Mouse (Mus musculus) kidney, adult 11 months (tissue): ENCODE results near the gene Cdc42ep5.

Experiments
- DNase-seq: peaks from one replicate; pipeline ENCODE4 v3.0.0; 2022

Gene Cdc42ep5

GRCm38 (mm10) chr7:4145552-4146190 lies 19.0 kb downstream of the Cdc42ep5 start:
- peak; percentile 54 for DNase-seq

DNA sequence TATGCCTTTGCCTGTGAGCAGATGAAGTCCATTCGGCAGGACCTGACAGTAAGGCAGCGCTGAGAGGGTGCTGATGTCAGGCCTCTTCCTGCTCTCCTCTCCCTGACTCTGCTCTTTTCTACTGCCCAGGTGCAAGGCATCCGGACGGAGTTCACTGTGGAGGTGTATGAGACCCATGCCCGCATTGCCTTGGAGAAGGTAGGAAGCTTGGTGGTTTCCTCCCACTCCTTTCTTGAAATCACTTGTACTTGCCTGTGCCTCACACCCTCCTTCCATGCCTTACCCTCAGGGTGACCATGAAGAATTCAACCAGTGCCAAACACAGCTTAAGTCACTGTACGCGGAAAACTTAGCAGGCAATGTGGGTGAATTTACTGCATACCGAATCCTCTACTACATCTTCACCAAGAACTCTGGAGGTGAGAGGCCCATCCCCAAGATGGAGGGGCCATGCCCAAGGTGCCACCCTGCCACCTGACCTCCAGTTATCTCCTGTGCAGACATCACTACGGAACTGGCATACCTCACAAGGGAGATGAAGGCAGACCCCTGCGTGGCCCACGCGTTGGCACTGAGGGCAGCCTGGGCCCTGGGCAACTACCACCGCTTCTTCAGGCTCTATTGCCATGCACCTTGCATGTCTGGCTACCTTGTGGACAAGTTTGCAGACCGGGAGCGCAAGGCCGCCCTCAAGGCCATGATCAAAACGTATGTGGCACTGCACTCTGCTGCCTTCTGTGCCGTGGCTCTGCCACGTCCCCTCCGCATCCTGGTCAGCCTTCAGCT lies 19.7 kb downstream of the Cdc42ep5 start:
- no peak for DNase-seq

DNA sequence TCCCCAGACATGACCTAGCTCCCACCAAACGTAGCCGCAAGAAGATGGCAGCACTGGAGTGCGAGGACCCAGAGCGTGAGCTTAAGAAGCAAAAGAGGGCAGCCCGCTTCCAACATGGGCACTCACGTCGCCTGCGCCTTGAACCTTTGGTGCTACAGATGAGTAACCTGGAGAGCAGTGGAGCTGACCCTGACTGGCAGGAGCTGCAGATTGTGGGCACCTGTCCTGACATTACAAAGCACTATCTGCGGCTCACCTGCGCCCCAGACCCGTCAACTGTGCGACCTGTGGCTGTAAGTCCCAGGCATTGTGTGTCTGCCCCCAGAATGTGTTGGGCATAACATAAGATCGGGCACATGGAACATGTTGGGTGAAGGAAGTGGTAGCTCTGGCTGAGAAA lies 20.6 kb downstream of the Cdc42ep5 start:
- DNase-seq = no peak

DNA sequence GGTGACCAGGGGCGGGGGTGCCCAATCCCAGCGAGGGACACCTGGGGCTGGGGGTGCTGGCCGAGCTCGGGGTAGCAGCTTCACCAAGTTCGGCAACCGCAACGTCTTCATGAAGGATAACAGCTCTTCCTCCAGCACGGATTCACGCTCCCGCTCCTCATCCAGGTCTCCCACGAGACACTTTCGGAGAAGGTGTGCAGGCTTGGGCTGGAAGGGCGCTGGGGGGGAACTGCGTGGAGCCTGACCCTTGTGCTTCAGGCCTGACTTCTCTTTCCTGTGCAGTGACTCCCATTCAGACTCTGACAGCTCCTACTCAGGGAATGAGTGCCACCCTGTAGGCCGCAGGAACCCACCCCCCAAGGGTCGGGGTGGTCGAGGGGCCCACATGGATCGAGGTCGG lies 21.2 kb downstream of the Cdc42ep5 start:
- no peak for DNase-seq

DNA sequence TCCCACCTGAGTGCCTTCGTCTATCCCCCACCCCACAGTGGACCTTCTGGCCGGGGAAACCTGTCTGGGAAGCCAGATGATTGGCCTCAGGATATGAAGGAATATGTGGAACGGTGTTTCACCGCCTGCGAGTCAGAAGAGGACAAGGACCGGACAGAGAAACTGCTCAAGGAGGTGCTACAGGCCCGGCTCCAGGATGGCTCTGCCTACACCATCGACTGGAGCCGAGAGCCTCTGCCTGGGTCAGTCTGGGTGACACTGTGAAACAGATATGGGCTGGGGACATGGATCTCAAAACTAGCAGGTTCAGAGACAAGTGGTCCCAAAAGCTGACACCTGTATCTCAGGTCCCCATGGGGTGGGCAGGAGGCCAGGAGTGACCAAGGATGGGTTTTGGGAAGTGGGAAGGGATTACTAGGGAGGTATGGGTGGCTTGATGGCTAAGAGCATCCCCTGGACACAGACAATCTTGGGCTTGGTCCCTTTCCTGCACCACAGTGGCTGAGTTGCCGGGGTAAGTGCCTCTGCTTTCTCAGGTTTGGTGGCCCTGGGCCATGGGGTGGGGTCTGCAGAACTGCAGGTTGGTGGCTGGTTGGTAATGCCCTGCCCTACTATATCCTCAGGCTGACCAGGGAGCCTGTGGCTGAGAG lies 21.7 kb downstream of the Cdc42ep5 start:
- no peak for DNase-seq

DNA sequence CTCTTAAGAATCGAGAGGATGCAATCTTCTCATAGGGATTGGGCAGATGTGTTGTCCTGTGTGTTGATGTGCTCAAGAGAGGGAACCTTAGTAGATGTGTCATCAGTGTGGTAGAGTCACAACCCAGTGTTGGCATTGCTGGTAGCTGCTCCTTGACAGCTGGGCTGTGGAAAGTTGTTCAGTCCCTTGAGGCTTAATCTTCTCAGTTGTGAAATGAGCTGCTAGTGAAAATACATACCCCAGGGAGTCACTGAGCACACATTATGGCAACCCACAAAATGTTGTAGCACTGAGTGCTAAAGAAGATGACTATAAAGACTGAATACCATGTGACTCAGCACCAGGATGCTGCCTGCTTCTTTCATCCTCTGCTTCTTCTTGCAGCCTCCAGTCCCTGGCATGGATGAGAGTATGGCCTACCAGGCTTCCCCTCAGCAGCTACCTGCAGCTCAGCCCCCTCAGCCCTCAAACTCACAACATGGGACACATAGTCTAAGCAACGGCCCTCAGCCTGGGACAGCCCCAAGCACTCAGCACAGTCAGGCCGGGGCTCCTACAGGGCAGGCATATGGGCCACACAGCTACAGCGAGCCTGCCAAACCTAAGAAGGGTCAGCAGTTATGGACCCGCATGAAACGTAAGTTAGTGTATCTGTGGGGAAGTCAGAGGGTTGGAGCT lies 22.9 kb downstream of the Cdc42ep5 start:
- no peak for DNase-seq

GRCm38 (mm10) chr7:4139391-4139790 lies 25.3 kb downstream of the Cdc42ep5 start:
- DNase-seq = no peak

GRCm38 (mm10) chr7:4138671-4139070 lies 26.0 kb downstream of the Cdc42ep5 start:
- DNase-seq = no peak

DNA sequence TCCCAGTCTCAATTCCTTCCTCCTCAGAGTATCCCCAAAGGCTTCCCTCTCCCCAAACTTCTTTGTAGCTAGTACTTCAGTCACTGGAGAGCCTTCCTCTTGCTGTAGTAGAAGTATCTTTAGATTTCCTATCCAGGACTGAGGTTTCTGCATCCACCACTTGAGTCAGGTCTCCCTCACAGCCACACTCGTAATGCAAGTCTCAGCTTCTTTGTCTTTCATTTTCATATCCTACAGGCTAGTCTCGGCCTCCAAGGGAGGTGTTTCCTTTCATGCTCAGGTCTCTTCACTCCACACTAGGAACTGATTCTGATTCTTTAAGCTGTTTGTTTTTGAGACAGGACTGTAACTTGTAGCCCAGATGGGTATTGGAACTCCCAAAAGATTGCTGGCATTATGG lies 26.5 kb downstream of the Cdc42ep5 start:
- DNase-seq = no peak

- DNase-seq = no peak
These were observed 26.9 kb downstream of the Cdc42ep5 start for GRCm38 (mm10) chr7:4137746-4138145.

GRCm38 (mm10) chr7:4136771-4137531 lies 27.7 kb downstream of the Cdc42ep5 start, which contains the start of gene Leng8:
Gene Leng8 (plus strand): TSS chr7:4137039.
- DNase-seq = peak; percentile 99

GRCm38 (mm10) chr7:4136404-4136770 lies 28.3 kb downstream of the Cdc42ep5 start:
- no peak for DNase-seq

GRCm38 (mm10) chr7:4134911-4135310 lies 29.7 kb downstream of the Cdc42ep5 start:
- DNase-seq = no peak

GRCm38 (mm10) chr7:4132998-4133397 lies 31.7 kb downstream of the Cdc42ep5 start:
- no peak for DNase-seq

GRCm38 (mm10) chr7:4132581-4132980 lies 32.1 kb downstream of the Cdc42ep5 start:
- DNase-seq = no peak

DNA sequence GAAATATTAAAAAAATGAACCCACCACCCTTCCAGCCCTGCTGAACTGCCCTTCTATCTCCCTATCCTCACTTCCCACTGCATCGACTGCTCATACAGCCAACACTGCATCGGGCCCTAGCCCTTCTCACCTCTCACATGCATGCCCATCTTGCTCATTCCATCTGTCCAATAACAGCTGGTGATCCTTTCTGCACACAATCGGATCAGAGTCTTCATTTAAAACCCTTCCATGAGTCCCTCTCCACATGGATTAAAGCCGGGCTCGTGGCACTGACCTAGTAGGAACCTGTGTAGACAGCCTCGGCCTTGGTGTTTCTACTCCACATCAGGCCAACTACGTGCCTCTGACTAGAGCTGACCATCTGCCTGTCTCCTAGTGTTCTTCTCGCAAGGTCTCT lies 32.7 kb downstream of the Cdc42ep5 start:
- no peak for DNase-seq

DNA sequence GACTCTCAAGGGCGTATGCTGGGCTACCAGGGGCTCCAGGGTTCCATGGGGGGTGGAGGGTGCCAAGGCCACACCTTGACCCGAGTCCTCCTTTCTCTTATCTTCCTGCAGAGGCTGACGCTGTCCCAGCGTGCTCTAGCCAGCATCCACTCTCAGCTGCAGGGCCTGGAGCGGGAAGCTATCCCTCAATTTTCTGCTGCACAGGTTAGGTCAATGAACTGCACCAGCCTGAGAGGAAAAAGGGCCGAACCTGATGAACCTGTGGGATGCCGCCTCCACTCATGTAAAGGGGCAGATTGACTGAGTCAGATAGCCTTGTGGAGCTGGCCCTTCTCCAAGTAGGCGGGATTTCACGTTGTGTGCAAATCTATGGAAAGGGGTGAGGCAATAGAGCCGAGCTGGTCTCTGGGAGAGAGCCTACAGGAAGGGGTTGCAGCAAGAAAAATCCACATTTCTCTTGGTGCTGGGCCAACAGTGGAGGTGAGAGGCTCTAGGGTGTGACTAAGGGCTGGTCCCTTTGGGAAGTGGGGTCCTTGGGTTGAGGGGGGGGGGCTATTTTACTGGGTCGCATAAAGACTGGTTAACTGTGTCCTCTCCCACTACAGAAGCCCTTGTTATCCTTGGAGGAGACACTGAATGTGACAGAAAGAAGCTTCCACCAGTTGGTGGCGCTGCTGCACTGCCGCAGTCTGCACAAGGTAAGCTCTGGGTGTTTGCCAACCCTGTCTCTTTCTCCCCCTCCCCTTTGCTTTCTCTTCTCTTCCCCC lies 33.8 kb downstream of the Cdc42ep5 start:
- DNase-seq = peak; percentile 55

- DNase-seq = no peak
These were observed 35.8 kb downstream of the Cdc42ep5 start for GRCm38 (mm10) chr7:4128860-4129259.

GRCm38 (mm10) chr7:4127894-4128293 lies 36.8 kb downstream of the Cdc42ep5 start:
- DNase-seq = no peak

DNA sequence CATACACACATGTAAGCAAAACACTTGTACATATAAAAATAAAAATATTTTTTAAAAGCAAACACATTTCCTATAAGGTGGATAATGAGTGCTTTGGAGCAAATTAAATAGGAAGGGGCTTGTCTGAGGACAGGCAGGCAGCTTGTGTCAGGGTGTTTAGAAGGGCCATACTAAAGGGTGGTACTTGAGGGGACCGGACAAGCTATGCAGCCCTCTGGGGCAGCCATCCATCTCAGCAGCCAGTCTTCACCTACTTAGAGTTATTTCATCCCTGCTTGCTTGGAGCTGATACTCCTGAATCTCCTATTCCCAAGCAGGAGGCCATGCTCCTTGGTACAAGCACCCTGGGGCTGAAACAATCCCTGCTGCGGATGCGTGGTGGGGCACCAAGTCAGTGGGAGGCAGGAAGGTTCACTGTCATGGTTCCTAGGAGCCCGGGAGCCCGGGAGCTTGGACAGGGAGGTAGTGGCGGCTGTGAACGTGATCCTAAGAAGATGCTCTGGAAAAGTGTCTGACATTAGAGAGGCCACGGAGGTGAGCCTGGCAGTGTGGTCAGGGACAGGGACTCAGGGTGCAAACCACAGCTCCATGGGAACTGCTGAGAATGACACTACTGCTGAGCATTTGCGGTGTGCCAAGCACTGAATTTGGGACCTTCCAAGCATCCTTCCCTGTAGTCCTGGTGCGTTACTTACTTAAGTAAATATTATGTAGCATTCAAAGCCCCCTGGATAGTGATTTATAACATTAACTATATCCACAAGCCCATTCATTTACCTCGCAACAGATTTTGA lies 37.5 kb downstream of the Cdc42ep5 start:
- no peak for DNase-seq

- DNase-seq = no peak
These were observed 39.4 kb downstream of the Cdc42ep5 start for GRCm38 (mm10) chr7:4125306-4125705.
